Mouse (Mus musculus) kidney, adult 2 months (tissue): Measurements from ENCODE around the gene Nell2. TPM values are rescaled to one million over a fixed set of nuclear protein-coding genes. Genes with fewer than 3 reads are reported as not detected.

Experiments used
- DNase-seq: peaks from one replicate; pipeline ENCODE4 v3.0.0; 2021
- H3K27ac ChIP-seq: fragments of 200-500 bp; 2 replicates; pipeline ENCODE4 v1.5.1; 2012; ENCODE audit warnings: low read depth, low read length, control low read depth, inconsistent platforms; ENCODE audit not compliant: insufficient read depth
- H3K27me3 ChIP-seq: fragments of 200-500 bp; replicated peaks from 2 replicates; pipeline ENCODE4 v1.6.1; 2012; ENCODE audit warnings: mild to moderate bottlenecking, moderate library complexity, low read length, inconsistent platforms; ENCODE audit not compliant: control insufficient read depth, insufficient read depth
- H3K36me3 ChIP-seq: fragments of 200-500 bp; 2 replicates; pipeline ENCODE4 v1.6.1; 2012; ENCODE audit warnings: mild to moderate bottlenecking, moderate library complexity, low read length, inconsistent platforms; ENCODE audit not compliant: control insufficient read depth, insufficient read depth
- H3K4me1 ChIP-seq: fragments of 200-500 bp; 2 replicates; pipeline ENCODE4 v1.6.1; 2011; ENCODE audit warnings: low read length; ENCODE audit not compliant: control insufficient read depth, insufficient read depth
- H3K4me3 ChIP-seq: fragments of 200-500 bp; 2 replicates; pipeline ENCODE4 v1.5.1; 2011; ENCODE audit warnings: mild to moderate bottlenecking, low read depth, low read length, control low read depth; ENCODE audit not compliant: insufficient read depth
- CTCF ChIP-seq: fragments of 200-500 bp; conservative IDR thresholded peaks from 2 replicates; pipeline ENCODE4 v1.5.1; 2011; ENCODE audit warnings: low read depth, mild to moderate bottlenecking, control low read depth, low read length, moderate library complexity, mixed read lengths; ENCODE audit not compliant: insufficient read depth, insufficient read length
- POLR2A ChIP-seq: fragments of 200-500 bp; IDR thresholded peaks from one replicate; pipeline ENCODE4 v1.6.1; 2011; ENCODE audit warnings: low read depth, low read length, control low read depth
- WGBS: fragments of 180-500 bp; shearing (Covaris S2); methylation state at CpG from one replicate; pipeline ENCODE4 v1.1.7; 2018; 5-methylcytosine and 5-hydroxymethylcytosine counted together
- polyA plus RNA-seq: library from polyadenylated mRNA; depleted of rRNA; stranded (reverse); fragments of >200 nt; gene quantifications from 2 replicates; pipeline ENCODE4 v1.2.3, GENCODE M21; 2012

Nell2 gene
- polyA plus RNA-seq, 1 experiment, result 0.14 TPM

GRCm38 (mm10) chr15:95070881-95071280 is 457.5 kb downstream of the Nell2 start:
- no peaks in the 10 kb centered on the region for H3K36me3 ChIP-seq
- no peak overlapping the region for H3K4me3 ChIP-seq
- no peak for DNase-seq
- TF ChIP-seq CTCF (no peak), POLR2A (no peak)
- no peaks in the 10 kb centered on the region for H3K27me3 ChIP-seq
- WGBS, result 86% methylated on average over 7 of the region's 7 CpGs
- no peaks in the 10 kb centered on the region for H3K4me1 ChIP-seq
- no peak overlapping the region for H3K27ac ChIP-seq

- H3K27ac ChIP-seq, result no peak overlapping the region
- no peaks in the 10 kb centered on the region for H3K27me3 ChIP-seq
- TF ChIP-seq CTCF, result no peak
- TF ChIP-seq POLR2A, result no peak
- no peaks in the 10 kb centered on the region for H3K36me3 ChIP-seq
- H3K4me1 ChIP-seq, result no peaks in the 10 kb centered on the region
- WGBS, result 93% methylated on average over 1 of the region's 1 CpGs
- no peak for DNase-seq
- H3K4me3 ChIP-seq, result no peak overlapping the region
These were observed 459.6 kb downstream of the Nell2 start for GRCm38 (mm10) chr15:95068799-95069198.

- DNase-seq, result no peak
- H3K27me3 ChIP-seq, result no peaks in the 10 kb centered on the region
- H3K27ac ChIP-seq, result no peak overlapping the region
- no peaks in the 10 kb centered on the region for H3K4me1 ChIP-seq
- TF ChIP-seq CTCF (no peak), POLR2A (no peak)
- 97% methylated on average over 1 of the region's 1 CpGs for WGBS
- no peaks in the 10 kb centered on the region for H3K36me3 ChIP-seq
- no peak overlapping the region for H3K4me3 ChIP-seq
These were observed 460.3 kb downstream of the Nell2 start for GRCm38 (mm10) chr15:95068023-95068422.

GRCm38 (mm10) chr15:95055081-95055650 is 473.2 kb downstream of the Nell2 start:
- Histone ChIP-seq H3K27me3 (no peaks in the 10 kb centered on the region), H3K27ac (no peak overlapping the region), H3K36me3 (no peaks in the 10 kb centered on the region), H3K4me1 (no peaks in the 10 kb centered on the region), H3K4me3 (no peak overlapping the region)
- no peak for TF ChIP-seq CTCF
- no peak for TF ChIP-seq POLR2A
- 47% methylated on average over 8 of the region's 8 CpGs for WGBS
- DNase-seq, result no peak

- H3K27me3 ChIP-seq, result no peaks in the 10 kb centered on the region
- H3K4me1 ChIP-seq, result no peaks in the 10 kb centered on the region
- H3K36me3 ChIP-seq, result no peaks in the 10 kb centered on the region
- no peak for TF ChIP-seq CTCF
- no peak for TF ChIP-seq POLR2A
- WGBS, result 70% methylated on average over 6 of the region's 6 CpGs
- no peak overlapping the region for H3K27ac ChIP-seq
- no peak overlapping the region for H3K4me3 ChIP-seq
- no peak for DNase-seq
These were observed 479.1 kb downstream of the Nell2 start for GRCm38 (mm10) chr15:95049171-95049729.

GRCm38 (mm10) chr15:95047486-95047885 is 480.9 kb downstream of the Nell2 start:
- no peaks in the 10 kb centered on the region for H3K4me1 ChIP-seq
- no peak for DNase-seq
- H3K27me3 ChIP-seq, result no peaks in the 10 kb centered on the region
- H3K36me3 ChIP-seq, result no peaks in the 10 kb centered on the region
- TF ChIP-seq CTCF, result no peak
- no peak for TF ChIP-seq POLR2A
- H3K27ac ChIP-seq, result no peak overlapping the region
- 91% methylated on average over 2 of the region's 2 CpGs for WGBS
- no peak overlapping the region for H3K4me3 ChIP-seq

- TF ChIP-seq CTCF, result no peak
- no peak for TF ChIP-seq POLR2A
- WGBS, result 65% methylated on average over 8 of the region's 8 CpGs
- DNase-seq, result no peak
- Histone ChIP-seq H3K27ac (no peak overlapping the region), H3K27me3 (no peaks in the 10 kb centered on the region), H3K36me3 (no peaks in the 10 kb centered on the region), H3K4me1 (no peaks in the 10 kb centered on the region), H3K4me3 (no peak overlapping the region)
These were observed 484.3 kb downstream of the Nell2 start for GRCm38 (mm10) chr15:95044011-95044410.

GRCm38 (mm10) chr15:95042437-95042836 is 485.9 kb downstream of the Nell2 start:
- no peak for DNase-seq
- Histone ChIP-seq H3K27ac (no peak overlapping the region), H3K27me3 (no peaks in the 10 kb centered on the region), H3K4me1 (no peaks in the 10 kb centered on the region), H3K36me3 (no peaks in the 10 kb centered on the region), H3K4me3 (no peak overlapping the region)
- WGBS, result 87% methylated on average over 9 of the region's 9 CpGs
- TF ChIP-seq POLR2A (no peak), CTCF (no peak)
